Mouse (Mus musculus): Measurements from ENCODE around the gene Gnptab.

The Gnptab gene

GRCm38 (mm10) chr10:88380002-88380401 is 1.1 kb downstream of the Gnptab start:
- DNase-seq: peak; percentile 37 to 47

DNA sequence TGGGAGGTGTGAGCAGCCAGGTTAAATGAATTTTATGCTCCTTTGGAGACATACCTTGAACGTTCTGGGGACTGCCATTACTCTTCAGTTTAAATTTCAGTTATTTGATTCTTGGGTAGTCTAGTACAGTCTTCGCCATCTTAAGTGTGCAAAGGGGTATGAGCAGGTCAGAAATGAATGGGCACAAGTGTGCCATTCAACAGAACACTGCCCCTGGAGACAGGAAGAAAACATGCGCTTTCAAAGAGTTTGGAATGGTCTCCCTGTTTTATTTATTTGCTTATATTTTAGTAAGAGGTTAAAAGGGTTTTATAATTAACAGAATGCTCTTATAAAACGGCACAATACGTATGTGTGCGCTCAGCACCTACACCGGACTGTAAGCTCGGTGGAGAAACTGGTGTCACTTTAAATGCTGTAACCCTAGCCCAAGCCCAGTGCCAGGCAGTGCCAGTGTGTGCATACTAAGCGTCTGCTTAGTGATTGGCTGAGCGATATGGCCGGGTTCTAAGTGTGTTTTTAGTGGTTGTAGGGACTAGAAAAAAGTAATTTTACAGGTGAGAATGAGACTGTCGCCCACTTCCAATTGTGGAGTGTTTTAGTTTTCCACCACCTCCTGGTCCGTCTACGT is 1.6 kb downstream of the Gnptab start:
- peak; percentile 22 to 45 for DNase-seq

DNA sequence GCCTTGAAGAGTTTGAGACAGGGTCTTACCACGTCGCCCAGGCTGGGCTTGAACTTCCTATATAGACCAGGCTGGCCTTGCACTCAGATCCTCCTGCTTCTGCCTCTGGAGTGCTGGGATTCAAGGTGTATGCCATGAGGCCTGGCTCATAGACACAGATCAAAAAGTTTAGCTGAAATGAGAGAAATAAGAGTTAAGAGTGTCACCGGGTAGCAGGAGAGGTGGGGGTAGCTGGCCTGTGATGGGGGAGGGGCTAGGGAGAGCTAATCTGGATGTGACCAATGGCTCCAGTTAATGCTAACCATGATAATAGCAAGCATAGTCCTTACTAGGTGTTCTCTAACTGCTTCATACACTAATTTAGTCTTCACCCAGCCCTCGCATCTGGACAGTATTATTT is 2.4 kb downstream of the Gnptab start:
- no peak for DNase-seq

GRCm38 (mm10) chr10:88382009-88382408 is 3.1 kb downstream of the Gnptab start:
- DNase-seq: no peak

DNA sequence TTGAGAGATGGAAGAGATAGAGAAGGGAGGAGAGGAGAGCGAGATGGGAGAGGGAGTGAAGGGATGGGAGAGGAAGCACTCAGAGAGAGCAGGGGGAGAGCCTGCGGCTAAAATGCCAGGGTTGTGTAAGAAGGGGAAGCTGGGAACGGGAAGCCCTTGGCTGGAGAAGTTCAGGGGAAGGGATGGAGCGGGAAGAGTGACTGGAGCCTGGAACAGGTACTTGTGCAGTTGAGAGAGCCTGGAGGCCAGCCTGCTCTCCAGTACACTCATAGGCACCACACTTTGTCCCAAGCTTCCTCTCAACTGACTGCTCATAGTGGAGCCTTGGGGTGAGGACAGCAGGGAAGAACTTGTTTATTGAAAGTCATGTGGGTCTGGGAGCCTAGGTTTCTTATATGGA is 4.5 kb downstream of the Gnptab start:
- DNase-seq: no peak

GRCm38 (mm10) chr10:88384081-88384480 is 5.1 kb downstream of the Gnptab start:
- no peak for DNase-seq

- DNase-seq: no peak
Measured at GRCm38 (mm10) chr10:88385290-88385689, 6.4 kb downstream of the Gnptab start.

- DNase-seq: peak in 1 of 2 experiments; percentile 29
Measured at GRCm38 (mm10) chr10:88385758-88386157, 6.8 kb downstream of the Gnptab start.

DNA sequence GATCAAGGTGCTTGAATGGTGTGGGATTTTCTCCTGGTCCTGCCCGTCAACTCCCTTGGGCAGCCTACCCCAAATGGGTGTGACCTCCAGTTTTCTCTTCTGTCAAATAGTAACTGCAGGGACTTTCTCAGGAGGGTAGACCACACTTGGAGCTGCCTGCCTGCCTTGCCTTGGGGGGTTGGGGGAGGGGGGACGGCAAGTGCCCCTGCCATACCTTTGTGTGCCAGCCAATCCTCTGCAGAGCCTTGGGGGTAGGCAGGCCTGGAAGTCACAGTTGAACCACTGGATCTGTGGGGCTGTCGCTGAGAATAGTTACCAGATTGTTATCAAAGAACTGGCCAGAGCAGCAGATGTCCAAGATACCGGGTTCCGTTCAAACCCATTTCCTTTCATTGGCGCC is 7.3 kb downstream of the Gnptab start:
- no peak for DNase-seq

DNA sequence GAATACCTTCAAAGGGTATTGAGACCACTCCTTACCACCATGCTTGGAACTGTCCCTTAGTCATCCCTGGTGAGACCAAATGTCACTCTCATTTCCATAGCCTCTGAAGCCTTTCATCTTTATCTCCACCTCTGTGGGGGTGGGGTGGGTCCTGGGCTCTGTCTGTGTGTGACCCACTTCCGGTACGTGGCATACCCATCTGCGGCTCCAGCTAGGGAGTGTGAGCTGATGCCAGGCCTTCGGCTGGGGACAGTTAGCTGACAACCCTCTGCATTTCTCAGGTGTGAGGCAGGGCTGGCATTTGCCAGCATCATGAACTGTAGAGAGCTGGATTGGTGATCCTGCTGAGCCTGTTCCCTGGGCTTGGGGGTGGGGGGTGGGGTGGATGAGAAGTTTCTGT is 10.6 kb downstream of the Gnptab start:
- DNase-seq: peak in 1 of 2 experiments; percentile 4

- DNase-seq: peak in 1 of 2 experiments; percentile 37
Measured at GRCm38 (mm10) chr10:88390096-88390790, 11.3 kb downstream of the Gnptab start.

DNA sequence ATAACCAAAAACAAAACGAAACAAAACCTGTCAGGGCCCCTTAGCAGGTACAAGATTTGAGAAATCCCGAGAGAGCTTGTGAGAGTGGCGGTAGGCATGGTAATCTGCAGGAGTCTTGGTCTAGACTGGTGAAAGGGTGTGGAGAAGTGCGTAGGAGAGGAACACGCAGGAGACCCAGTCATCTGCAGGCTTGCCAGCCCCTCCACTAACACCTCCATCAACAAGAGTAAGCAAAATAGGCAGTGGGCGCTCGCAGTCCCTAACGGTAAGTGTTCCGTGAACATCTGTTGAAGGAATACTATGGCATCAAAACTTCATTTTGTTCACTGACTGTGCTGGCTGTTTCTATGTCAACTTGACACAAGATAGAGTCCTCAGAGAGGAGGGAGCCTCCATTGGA is 12.6 kb downstream of the Gnptab start:
- no peak for DNase-seq

- DNase-seq: no peak
Measured at GRCm38 (mm10) chr10:88392181-88392847, 13.4 kb downstream of the Gnptab start.

- no peak for DNase-seq
Measured at GRCm38 (mm10) chr10:88398668-88399243, 19.8 kb downstream of the Gnptab start.

DNA sequence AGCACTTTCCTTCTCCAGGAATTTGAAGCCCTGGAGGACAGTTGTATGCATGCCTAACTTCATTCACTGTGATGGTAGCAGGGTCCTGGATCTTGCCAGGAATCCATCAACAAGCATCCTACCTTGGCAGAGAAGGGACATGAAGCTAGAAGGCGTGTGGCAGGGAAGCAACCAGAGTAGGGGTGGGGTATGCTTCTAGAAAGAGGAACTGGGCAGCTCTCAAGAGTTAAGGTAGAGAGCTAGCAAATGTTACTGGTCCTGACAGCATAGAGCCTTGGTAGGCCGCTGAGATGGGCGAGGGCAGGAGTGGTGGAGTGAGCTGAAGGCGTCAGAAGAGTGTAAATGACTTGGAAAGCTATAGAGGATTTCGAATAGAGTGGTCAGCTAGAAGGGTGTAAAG is 20.3 kb downstream of the Gnptab start:
- no peak for DNase-seq

DNA sequence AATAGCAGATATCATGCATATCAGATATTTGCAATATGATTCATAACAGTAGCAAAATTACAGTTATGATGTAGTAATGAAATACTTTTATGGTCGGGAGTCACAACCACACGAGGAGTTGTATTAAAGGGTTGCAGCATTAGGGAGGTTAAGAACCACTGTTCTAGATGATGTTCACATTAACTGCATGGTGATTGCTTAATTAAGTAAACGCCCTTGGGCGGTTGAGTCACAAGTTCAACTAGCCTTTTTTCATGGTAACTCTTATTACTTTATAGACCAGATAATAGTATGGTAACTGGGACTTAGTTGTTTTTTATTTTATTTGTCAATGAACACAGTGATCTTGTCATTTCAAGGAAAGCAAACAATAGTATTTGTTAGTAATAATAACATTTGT is 24.1 kb downstream of the Gnptab start:
- no peak for DNase-seq

DNA sequence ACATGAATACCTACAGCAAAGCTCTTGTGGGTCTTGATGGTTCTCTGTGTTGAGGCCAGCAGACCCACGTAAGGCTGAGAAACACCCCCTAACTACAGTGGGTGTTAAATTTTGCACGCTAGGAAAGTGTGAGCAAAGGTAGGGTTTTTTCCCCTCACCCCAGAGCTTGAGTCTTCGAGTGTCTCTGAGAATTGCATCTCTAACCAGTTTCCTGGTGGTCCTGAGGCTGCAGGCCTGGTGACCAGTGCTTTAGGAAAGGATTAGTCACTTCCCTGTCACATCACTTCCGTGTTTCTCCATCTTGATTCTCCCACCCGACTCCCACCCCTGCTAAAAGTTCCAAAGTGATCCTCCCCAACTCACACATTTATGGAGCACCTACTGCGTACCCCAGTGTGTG is 25.3 kb downstream of the Gnptab start:
- DNase-seq: no peak

DNA sequence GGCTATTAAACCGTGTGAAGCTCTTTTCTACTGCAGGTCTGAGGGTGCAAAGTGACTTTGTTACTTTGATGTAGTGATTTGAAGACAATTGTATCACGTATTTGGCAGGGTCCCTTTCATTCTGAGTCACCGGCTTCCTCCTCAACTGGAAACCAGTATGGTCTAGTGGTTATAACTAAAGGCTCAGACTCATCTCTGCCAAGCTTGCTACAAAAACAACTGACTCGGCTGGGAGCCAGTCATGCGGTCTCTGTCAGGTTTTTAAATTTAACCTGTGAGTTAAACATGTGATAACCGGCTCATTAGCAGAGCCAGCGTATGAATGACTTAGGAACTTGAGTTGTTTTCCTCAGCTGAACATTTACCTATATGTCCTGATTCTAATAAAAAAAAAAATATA is 26.9 kb downstream of the Gnptab start:
- DNase-seq: peak in 1 of 2 experiments; percentile 29

DNA sequence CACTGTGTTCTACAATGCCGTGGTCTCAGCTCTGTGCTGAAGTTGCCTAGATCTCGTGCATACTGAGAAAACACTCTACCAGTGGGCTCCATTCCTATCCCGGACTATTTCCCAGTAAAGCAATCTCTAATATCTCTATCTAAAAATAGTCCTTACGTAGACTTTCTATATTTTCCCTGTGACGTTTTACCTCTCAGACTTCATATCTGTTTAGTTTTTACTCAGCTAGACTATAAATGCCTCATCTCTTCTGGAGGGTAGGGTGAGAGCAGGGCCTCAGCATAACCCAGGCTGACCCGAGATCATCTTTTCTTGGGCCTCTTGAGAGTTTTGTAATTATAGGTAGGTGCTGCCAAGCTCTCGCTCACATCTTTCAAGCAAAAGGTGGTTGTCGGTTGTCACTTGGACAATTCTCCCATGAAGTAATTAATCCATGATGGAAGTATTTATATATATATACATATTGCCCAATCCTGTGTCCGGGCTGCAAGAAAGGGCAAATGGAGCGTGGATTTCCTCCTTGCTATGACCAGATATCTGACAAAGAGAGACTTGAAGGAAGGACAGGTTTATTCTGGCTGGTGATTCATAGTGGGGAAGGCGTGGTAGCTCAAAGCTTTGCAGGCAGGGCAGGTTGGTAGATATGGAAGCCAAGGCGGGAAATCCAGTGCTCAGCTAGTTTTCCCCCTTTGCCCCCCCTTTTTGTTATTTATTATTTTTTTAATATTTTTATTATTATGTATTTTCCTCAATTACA is 29.1 kb downstream of the Gnptab start:
- no peak for DNase-seq

GRCm38 (mm10) chr10:88409751-88410150 is 30.8 kb downstream of the Gnptab start:
- no peak for DNase-seq

DNA sequence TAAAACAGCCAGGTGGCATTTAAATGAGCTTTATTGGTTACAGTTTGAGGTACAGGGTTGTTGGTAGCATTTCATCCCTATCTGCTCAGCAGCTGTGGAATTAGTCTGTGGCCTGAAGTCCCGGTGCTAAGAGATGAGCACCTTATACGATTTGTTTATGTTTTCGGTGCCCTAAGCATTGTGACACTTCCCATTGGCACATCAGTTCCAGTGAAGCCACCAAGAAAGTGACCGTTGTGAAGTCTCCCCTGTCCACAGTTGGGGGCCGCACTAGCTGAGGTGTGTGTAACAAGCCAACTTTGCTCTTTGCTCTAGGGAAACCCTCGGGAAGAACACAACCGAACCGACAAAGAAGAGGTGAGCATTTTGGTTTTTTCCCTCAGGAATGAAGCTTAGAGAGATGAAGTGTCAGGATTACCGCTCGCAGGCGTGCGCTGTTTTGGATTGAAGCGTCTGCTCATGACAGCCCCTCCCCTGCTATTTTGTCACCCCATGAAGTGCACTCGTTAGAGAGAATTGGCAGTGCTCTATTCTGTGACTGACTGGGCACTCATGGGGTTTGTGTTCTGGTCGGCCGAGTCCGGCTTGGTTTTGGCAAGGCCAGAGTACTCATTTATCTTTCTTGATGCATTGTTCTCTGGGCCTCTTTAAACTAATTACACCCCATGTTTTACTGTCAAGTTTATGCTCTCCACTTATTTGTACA is 33.5 kb downstream of the Gnptab start:
- no peak for DNase-seq

- DNase-seq: no peak
Measured at GRCm38 (mm10) chr10:88417686-88418085, 38.8 kb downstream of the Gnptab start.
